Comparison of ENCODE assay signal across 8 mouse cellular contexts in the genomic region with DNA sequence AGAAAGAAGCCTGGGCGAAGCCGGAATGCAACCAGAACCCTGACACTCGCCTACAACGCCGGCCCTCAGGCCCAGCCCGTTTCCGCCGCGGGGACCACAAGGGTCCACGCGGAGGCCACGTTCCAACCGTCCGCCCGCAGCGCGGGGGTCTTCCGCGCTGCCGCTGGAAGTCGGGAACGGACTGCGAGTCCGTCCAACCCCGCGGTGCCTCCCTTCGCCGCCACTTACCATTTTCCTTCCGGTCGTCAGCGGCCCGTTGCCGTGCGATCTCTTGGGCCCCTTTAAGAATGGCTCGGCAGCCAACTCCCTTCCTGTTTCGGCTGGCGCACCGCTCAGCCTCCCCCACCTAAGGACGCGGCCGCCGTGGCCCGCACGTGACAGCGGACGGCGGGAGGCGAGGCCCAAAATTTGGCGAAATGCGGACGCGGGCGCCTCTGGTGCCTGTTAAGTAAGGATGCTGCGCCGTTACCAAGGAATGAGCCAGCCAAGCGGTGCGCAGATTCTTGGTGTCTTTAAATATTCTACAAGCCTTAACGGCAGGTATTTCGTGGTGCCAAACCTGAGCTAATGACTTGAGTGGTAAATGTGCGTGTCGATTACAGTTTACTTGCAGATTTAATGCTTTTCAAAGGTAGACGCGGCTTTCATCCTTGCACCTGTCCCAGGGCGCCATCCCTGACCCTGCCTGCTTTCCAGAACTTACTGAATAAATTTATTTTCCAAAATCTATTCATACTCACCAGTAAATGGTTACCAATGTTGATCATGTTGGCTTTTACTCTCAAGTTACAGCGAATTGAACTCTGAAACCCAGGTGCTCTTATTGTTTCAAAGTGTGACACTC. TPM values are rescaled to one million over a fixed set of nuclear protein-coding genes. Genes with fewer than 3 reads are reported as not detected.
DNase-seq lines count a peak whose midpoint lies in the region; ATAC-seq and TF ChIP-seq lines count a peak whose summit lies in the region.

Gmfb (minus strand) TSS at position 370 of the 844 bp plus-strand sequence.

- peaks cover 19% of the 10 kb centered on the region for H3K36me3 ChIP-seq in G1E (replicated peaks)
- H3K36me3 ChIP-seq in forebrain, embryonic 16.5 days (ENCODE audit: control insufficient read depth, insufficient read depth), result no peaks in the 10 kb centered on the region
- H3K36me3 ChIP-seq in lung, embryonic 15.5 days, result peaks cover 1% of the 10 kb centered on the region

- no peaks in the 10 kb centered on the region for H3K27me3 ChIP-seq in G1E (ENCODE audit: insufficient read depth, low read length)
- H3K27me3 ChIP-seq in forebrain, embryonic 16.5 days (replicated peaks; ENCODE audit: control insufficient read depth, insufficient read depth, low read length), result no peaks in the 10 kb centered on the region
- H3K27me3 ChIP-seq in lung, embryonic 15.5 days, result no peaks in the 10 kb centered on the region

- H3K4me2 ChIP-seq in forebrain, embryonic 16.5 days (ENCODE audit: low read length), result peak within 1 kb of the TSS; percentile 89
- H3K4me2 ChIP-seq in lung, embryonic 15.5 days, result peak within 1 kb of the TSS; percentile 74

- WGBS in forebrain, embryonic 16.5 days, result under 1% methylated on average over 65 of the region's 65 CpGs
- WGBS in lung, embryonic 15.5 days, result 1% methylated on average over 65 of the region's 65 CpGs

- peak; percentile 76 for ATAC-seq in G1E (ENCODE audit: extremely low read depth, insufficient number of reproducible peaks, low FRiP score, poor library complexity, severe bottlenecking)
- ATAC-seq in forebrain, embryonic 16.5 days, result peak; percentile 99
- ATAC-seq in lung, embryonic 15.5 days (ENCODE audit: borderline replicate concordance, extremely low read depth, low FRiP score, low TSS enrichment), result peak; percentile 96

- TF ChIP-seq CTCF in G1E (IDR thresholded peaks at IDR 0.05; ENCODE audit: low read depth, low read length), result no peak

- peak within 1 kb of the TSS; percentile 97 for H3K4me3 ChIP-seq in G1E (ENCODE audit: low read depth, low read length)
- peak within 1 kb of the TSS; percentile 98 for H3K4me3 ChIP-seq in forebrain, embryonic 16.5 days (replicated peaks; ENCODE audit: low read length)
- peak within 1 kb of the TSS; percentile 89 for H3K4me3 ChIP-seq in lung, embryonic 15.5 days

- H3K27ac ChIP-seq in forebrain, embryonic 16.5 days (ENCODE audit: low read length), result peak within 1 kb of the TSS; percentile 79
- peak within 1 kb of the TSS; percentile 93 for H3K27ac ChIP-seq in lung, embryonic 15.5 days

- DNase-seq in G1E (ENCODE audit: low spot score), result peak; percentile 82
- peak; percentile 94 to 98 for DNase-seq in cerebellum, adult 18-20 months
- peak; percentile 97 to 98 for DNase-seq in heart, postnatal 36 days
- DNase-seq in layer of hippocampus, adult 8-10 months (ENCODE audit: low spot score in 2 of 2), result peak; percentile 92 to 96
- DNase-seq in ovary, adult 18-20 months (ENCODE audit: low spot score), result peak; percentile 89
- peak; percentile 95 for DNase-seq in thymus, postnatal 0 days (ENCODE audit: low spot score)

- peak within 1 kb of the TSS; percentile 96 for H3K9ac ChIP-seq in forebrain, embryonic 16.5 days (replicated peaks; ENCODE audit: low read depth, low read length)
- H3K9ac ChIP-seq in lung, embryonic 15.5 days, result peak within 1 kb of the TSS; percentile 86

- intact Hi-C loops in heart, postnatal 36 days (cut with DNase I), result loop anchor here (2.0 kb wide), 1 partner anchor 61 kb away; the partner anchor contains the start of gene Samd4

- H3K9me3 ChIP-seq in G1E (replicated peaks), result no peaks in the 10 kb centered on the region
- H3K9me3 ChIP-seq in forebrain, embryonic 16.5 days (ENCODE audit: control insufficient read depth, low read length), result no peaks in the 10 kb centered on the region
- H3K9me3 ChIP-seq in lung, embryonic 15.5 days, result no peaks in the 10 kb centered on the region

- H3K4me1 ChIP-seq in G1E (ENCODE audit: insufficient read depth, low read depth, low read length), result peaks cover 30% of the 10 kb centered on the region
- H3K4me1 ChIP-seq in forebrain, embryonic 16.5 days (replicated peaks; ENCODE audit: control insufficient read depth, insufficient read depth, low read length), result peaks cover 18% of the 10 kb centered on the region
- H3K4me1 ChIP-seq in lung, embryonic 15.5 days, result peaks cover 18% of the 10 kb centered on the region

RNA-seq across cellular contexts. Expression of gene Gmfb, which starts in this region (rescaled TPM):
- total RNA-seq in G1E (2014; fragmentation: Nextera tagmentation) (130 and 131 TPM in 2 replicates), G1E (2017) (212 and 243 TPM in 2 replicates)
- 3.0 and 5.2 TPM in 2 replicates for polyA plus RNA-seq in G1E (2012)
- 128 and 135 TPM in 2 replicates for polyA plus RNA-seq in forebrain, embryonic 16.5 days (2015; fragmentation: Nextera tagmentation; extraction: Ambion mirVana)
- total RNA-seq in heart, postnatal 36 days (2021), result 10 to 100 TPM; 28.0 to 31.3 TPM
- total RNA-seq in layer of hippocampus, adult 8-10 months (2022), result 100 to 1,000 TPM; 139 to 172 (median 157) TPM
- polyA plus RNA-seq in lung, embryonic 15.5 days (2015; fragmentation: Nextera tagmentation; extraction: Ambion mirVana), result 69.5 and 69.7 TPM in 2 replicates
- polyA plus RNA-seq in thymus, postnatal 0 days (2015; fragmentation: Nextera tagmentation; extraction: Ambion mirVana), result 105 and 107 TPM in 2 replicates

Comparison
In these comparisons a context has a peak if more than half of its experiments do, and no peak if none do; other contexts are left out.
1. Peak in every context shown above with its lines: DNase-seq, ATAC-seq, H3K4me3 ChIP-seq and H3K27ac ChIP-seq.
2. RNA of gene Gmfb (total RNA-seq): 130 to 243 TPM in G1E and 139 to 172 TPM in layer of hippocampus, adult 8-10 months; 28.0 to 31.3 TPM in heart, postnatal 36 days; every median in the first group is over 4 times any median in the second.
3. RNA of gene Gmfb (polyA plus RNA-seq): 128 to 135 TPM in forebrain, embryonic 16.5 days, 105 to 107 TPM in thymus, postnatal 0 days and 69.5 to 69.7 TPM in lung, embryonic 15.5 days; 3.0 to 5.2 TPM in G1E; every median in the first group is over 10 times any median in the second.